Mouse (Mus musculus) heart, postnatal 4 days (tissue): ENCODE data around the gene Fut1. TPM values are rescaled to one million over a fixed set of nuclear protein-coding genes. Genes with fewer than 3 reads are reported as not detected.

Source experiments
- DNase-seq: peaks from one replicate; pipeline ENCODE4 v3.0.0; 2021
- total RNA-seq, 2 experiments: library from RNA; stranded (reverse); gene quantifications; 2 replicates each; pipeline ENCODE4 v1.2.3; 2021

The Fut1 gene
- total RNA-seq, 2 experiments from 2014 or later, result not detected

GRCm38 (mm10) chr7:45598960-45599879, 17.9 kb upstream of the Fut1 start:
- no peak for DNase-seq

- DNase-seq, result no peak
These were observed 11.3 kb upstream of the Fut1 start for GRCm38 (mm10) chr7:45605704-45606289.

DNA sequence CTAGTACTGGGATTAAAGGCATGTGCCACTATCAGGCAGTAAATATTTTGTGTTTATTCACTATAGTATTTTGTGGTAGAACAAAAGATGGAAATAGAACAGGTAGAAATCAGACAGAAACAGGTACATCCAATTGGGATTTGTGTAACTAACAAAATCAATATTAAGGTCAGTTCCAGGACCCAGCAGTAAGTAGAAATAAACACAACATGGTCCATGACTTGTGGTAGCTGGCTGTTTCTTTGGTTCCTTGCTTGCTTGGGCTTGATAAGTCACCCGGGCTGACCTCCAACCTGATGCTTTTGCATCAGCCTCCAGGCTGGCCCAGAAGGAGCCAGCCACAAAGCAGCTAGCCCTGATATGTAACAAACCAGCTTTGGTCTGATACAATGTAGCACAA, 7.6 kb upstream of the Fut1 start:
- DNase-seq, result no peak

GRCm38 (mm10) chr7:45616277-45616676, 812 bp upstream of the Fut1 start:
- DNase-seq, result peak; percentile 55

DNA sequence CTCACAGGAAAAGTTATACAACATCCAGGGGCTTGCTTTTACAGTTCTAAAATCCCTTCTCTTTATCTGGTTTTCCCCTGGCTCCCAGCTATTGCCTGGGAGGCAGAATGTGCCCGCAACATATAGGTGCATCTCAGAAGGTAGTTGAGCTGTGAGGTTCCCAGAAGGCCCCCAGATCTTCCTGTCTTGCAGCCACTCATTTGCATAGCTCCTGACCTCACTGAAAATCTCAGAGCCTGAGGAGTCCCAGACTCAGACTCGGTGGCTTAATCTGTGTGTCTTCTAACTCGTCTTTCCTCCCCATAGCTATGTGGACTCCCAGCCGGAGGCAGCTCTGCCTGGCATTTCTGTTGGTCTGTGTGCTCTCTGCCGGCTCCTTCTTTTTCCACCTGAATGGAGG, 1.2 kb downstream of the Fut1 start:
- no peak for DNase-seq

- DNase-seq, result no peak
These were observed 2.5 kb downstream of the Fut1 start for GRCm38 (mm10) chr7:45619592-45619991.

DNA sequence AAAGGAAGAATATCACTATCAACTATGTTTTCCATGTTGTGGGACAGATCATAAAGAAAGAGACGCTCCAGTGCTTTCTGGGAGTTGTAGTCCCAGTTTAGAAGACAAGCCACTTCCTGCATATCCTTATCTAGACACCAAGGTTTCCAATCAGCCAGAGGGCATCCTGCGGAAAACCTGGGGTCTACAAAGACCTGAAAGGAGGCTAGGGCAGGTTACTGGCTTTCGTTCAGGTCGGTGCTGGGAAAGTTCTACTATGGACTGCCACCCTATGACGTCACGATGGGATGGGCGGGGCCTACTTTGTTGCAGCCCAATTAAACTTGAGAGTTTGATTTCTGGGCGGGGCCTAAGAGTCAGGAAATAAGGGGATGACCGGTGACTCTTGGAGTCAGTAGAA, 4.4 kb downstream of the Fut1 start, which contains the start of gene Izumo1:
Gene Izumo1 (plus strand): TSS at position 369 of the 400 bp plus-strand sequence.
- peak; percentile 71 for DNase-seq

DNA sequence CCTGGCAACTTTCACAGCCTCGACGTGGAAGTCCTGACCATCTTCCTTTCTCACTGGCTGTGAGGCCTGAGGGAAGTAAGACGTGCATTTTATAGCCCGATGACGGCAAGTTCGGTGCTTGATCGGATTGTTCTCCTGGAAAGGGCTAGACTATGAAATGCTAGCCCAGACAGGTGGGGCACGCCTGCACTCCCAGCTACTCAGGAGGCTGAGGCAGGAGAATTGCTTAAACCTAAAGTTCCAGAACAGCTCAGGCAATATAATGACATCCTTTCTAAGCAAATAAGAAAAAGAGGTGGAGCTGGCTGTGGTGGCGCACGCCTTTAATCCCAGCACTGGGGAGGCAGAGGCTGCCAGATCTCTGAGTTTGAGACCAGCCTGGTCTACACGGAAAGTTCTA, 6.4 kb downstream of the Fut1 start:
- DNase-seq, result no peak

DNA sequence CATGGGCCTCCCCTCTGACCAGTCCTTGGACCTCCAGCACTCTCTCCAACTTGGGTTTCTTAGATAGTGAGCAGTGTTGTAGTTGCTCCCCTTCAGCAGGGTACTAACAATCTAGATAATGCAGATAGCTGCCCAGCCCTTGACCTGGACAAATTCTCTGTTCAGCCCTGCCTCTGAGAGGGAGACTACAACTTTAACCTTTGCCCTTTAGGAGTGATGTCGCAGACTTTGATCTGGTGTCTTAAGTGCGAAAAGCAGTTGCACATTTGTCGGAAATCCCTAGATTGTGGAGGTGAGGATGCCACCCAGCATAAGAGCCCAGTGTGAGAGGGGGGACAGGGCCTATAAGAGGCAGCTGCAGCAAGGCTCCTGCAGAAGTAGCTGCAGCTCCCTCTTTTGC, 7.6 kb downstream of the Fut1 start:
- DNase-seq, result no peak

- no peak for DNase-seq
These were observed 8.4 kb downstream of the Fut1 start for GRCm38 (mm10) chr7:45625481-45625880.

- no peak for DNase-seq
These were observed 9.5 kb downstream of the Fut1 start for GRCm38 (mm10) chr7:45626571-45627076.

- peak; percentile 67 for DNase-seq
These were observed 10.2 kb downstream of the Fut1 start, which contains the start of gene Rasip1 for GRCm38 (mm10) chr7:45627261-45627660. Gene Rasip1 (plus strand): TSS chr7:45627488.

DNA sequence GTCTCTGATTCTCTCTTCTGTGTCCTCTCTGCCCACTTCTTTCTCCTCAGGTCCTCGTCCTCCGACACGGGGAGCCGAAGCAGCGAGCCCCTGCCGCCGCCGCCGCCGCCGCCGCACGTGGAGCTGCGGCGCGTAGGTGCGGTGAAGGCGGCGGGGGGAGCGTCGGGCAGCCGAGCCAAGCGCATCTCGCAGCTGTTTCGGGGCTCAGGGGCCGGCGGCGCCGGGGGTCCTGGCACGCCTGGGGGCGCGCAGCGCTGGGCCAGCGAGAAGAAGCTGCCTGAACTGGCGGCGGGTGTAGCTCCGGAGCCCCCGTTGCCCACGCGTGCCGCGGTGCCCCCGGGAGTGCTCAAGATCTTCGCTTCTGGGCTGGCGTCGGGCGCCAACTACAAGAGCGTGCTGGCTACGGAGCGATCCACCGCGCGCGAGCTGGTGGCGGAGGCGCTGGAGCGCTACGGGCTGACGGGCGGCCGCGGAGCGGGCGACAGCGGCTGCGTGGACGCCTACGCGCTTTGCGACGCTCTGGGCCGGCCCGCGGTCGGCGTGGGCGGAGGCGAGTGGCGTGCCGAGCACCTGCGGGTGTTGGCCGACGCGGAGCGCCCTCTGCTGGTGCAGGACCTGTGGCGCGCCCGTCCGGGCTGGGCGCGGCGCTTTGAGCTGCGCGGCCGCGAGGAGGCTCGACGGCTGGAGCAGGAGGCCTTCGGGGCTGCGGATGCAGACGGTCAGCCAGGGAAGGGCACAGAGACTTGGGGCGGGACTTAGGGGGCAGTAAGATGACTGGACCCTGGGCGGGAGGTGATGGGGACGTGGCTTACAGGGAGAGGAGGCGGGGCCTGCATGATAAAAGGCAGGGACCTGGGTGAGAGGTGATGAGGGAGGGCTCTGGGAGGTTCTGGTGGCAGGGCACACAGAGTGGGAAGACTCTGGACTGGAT, 11.5 kb downstream of the Fut1 start:
- DNase-seq, result peak; percentile 94

DNA sequence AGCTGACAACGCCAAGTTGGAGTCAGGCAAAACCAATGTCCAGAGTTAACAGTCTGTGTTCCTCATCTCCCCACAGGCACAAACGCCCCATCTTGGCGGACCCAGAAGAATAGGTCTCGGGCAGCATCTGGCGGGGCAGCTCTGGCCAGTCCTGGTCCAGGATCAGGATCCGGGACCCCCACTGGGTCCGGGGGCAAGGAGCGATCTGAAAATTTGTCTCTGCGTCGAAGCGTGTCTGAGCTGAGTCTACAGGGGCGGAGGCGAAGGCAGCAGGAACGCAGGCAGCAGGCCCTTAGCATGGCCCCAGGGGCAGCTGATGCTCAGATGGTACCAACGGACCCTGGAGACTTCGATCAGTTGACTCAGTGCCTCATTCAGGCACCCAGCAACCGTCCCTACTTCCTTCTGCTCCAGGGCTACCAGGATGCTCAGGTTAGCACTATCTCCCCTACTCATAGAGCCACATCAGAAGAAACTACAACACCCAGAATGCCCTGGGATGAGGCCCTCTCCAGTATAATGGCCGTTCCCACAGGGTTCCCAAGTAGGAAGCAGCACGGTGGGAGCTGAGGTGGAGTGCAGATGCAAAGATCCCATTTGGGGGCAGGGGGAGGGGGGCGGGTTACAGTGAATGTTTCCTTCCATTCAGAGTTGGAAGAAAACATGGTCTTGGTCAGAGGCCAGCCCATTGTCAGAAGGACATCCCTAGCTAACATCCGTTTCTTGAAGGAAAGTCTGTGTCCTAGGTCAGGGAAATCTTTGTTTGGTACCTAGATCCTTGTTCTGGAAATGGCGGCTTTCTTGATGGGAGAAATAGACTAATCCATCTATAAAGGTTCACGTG, 13.2 kb downstream of the Fut1 start:
- DNase-seq, result no peak

DNA sequence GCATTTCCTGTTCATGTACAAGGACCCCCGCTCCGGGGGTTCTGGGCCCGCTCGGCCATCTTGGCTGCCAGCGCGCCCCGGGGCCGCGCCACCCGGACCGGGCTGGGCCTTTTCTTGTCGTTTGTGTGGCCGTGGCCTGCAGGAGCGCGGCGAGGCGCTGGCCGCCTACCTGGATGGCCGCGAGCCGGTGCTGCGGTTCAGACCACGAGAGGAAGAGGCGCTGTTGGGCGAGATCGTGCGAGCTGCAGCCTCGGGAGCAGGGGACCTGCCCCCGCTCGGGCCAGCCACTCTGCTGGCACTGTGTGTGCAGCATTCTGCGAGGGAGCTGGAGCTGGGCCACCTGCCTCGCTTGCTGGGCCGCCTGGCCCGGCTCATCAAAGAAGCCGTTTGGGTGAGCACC, 15.4 kb downstream of the Fut1 start:
- DNase-seq, result peak; percentile 70

DNA sequence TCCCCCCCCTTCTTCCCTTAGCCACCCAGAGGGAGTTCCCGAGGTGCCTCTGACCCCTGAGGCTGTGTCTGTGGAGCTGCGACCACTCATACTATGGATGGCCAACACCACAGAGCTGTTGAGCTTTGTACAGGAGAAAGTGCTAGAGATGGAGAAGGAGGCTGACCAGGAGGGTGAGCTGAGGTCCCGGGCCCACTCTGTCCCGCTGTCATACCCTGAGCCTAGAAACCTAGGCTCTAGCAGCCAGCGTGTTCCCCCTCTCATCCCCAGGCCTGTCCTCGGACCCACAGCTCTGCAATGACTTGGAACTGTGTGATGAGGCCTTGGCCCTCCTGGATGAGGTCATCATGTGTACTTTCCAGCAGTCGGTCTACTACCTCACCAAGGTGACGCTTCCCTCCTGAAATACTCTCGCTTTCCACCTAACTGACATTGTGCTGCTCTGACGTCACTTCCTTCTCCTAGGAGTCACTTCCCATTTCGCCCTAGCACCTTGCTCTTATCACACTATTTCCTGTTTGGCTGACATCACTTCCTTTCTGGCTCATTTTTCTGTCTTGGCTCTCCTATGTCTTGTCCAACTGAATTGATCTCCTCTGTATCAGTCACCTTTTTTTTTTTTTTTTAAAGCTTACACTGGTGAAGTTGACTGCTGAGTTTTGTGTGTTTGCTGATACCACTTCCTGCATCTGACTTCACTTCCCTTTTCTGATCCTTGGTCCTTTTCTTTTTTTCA, 18.0 kb downstream of the Fut1 start:
- peak; percentile 45 for DNase-seq

- peak; percentile 85 for DNase-seq
These were observed 18.9 kb downstream of the Fut1 start for GRCm38 (mm10) chr7:45635711-45636688.

GRCm38 (mm10) chr7:45637710-45638109, 20.6 kb downstream of the Fut1 start:
- DNase-seq, result no peak

GRCm38 (mm10) chr7:45638623-45639401, 21.7 kb downstream of the Fut1 start:
- DNase-seq, result peak; percentile 93
